Mouse (Mus musculus) C2C12 (cell line): Measurements from ENCODE around the gene Cpsf2. TPM values are rescaled to one million over a fixed set of nuclear protein-coding genes. Genes with fewer than 3 reads are reported as not detected.

Experiments used
- H3K27me3 ChIP-seq: one replicate; pipeline ENCODE4 v1.6.1; 2011; ENCODE audit not compliant: control insufficient read depth, insufficient read depth, insufficient read length
- H3K36me3 ChIP-seq: one replicate; pipeline ENCODE4 v1.6.1; 2011; ENCODE audit not compliant: control insufficient read depth, insufficient read depth
- H3K4me3 ChIP-seq: one replicate; pipeline ENCODE4 v1.5.1; 2011; ENCODE audit warnings: mild to moderate bottlenecking, control low read depth; ENCODE audit not compliant: poor library complexity, insufficient read depth, severe bottlenecking
- H3K79me2 ChIP-seq: one replicate; pipeline ENCODE4 v1.6.1; 2011; ENCODE audit not compliant: control insufficient read depth, insufficient read depth
- H3K79me3 ChIP-seq: one replicate; pipeline ENCODE4 v1.6.1; 2011; ENCODE audit warnings: low read depth, control low read depth
- H3ac ChIP-seq: one replicate; pipeline ENCODE3; 2011; ENCODE audit warnings: low read depth; ENCODE audit not compliant: control insufficient read depth, insufficient read length
- CEBPB ChIP-seq: IDR thresholded peaks from one replicate; pipeline ENCODE4 v1.6.1; 2011; ENCODE audit warnings: low read depth, mild to moderate bottlenecking, control low read depth, moderate library complexity
- CTCF ChIP-seq: IDR thresholded peaks from one replicate; pipeline ENCODE4 v1.5.1; 2011; ENCODE audit not compliant: control insufficient read depth, insufficient read depth, insufficient read length
- FOSL1 ChIP-seq: IDR thresholded peaks from one replicate; pipeline ENCODE4 v1.8.0; 2011; ENCODE audit warnings: mild to moderate bottlenecking, low read length; ENCODE audit not compliant: poor library complexity, insufficient read depth, severe bottlenecking
- MAX ChIP-seq: IDR thresholded peaks from one replicate; pipeline ENCODE4 v1.6.1; 2011; ENCODE audit warnings: mild to moderate bottlenecking, control low read depth
- MYOD1 ChIP-seq: IDR thresholded peaks from one replicate; pipeline ENCODE4 v1.6.1; 2011; ENCODE audit warnings: low read depth; ENCODE audit not compliant: control insufficient read depth, insufficient read length
- MYOG ChIP-seq: IDR thresholded peaks from one replicate; pipeline ENCODE4 v1.6.1; 2011; ENCODE audit not compliant: control insufficient read depth, insufficient read length; ENCODE audit errors: extremely low read depth
- USF1 ChIP-seq: IDR thresholded peaks from one replicate; pipeline ENCODE4 v1.6.1; 2011; ENCODE audit warnings: low read depth, mild to moderate bottlenecking, control low read depth, moderate library complexity
- polyA plus RNA-seq: library from polyadenylated mRNA; unstranded; fragments of >200 nt; fragmentation: generic; extraction: Trizol; gene quantifications from one replicate; pipeline ENCODE4 v1.2.1, GENCODE M21; 2012; ENCODE audit warnings: missing spikeins

Gene Cpsf2
- polyA plus RNA-seq, 1 experiment, result 14.3 TPM

GRCm38 (mm10) chr12:101971311-101971710 lies 4.5 kb upstream of the Cpsf2 start:
- Histone ChIP-seq H3K4me3 (no peak overlapping the region), H3ac (no peak overlapping the region), H3K79me2 (peaks cover 64% of the 10 kb centered on the region), H3K27me3 (no peaks in the 10 kb centered on the region), H3K79me3 (peaks cover 47% of the 10 kb centered on the region), H3K36me3 (peaks cover 38% of the 10 kb centered on the region)
- TF ChIP-seq CEBPB, result no peak
- no peak for TF ChIP-seq MAX
- no peak for TF ChIP-seq MYOG
- TF ChIP-seq USF1, result no peak
- no peak for TF ChIP-seq CTCF
- TF ChIP-seq FOSL1, result no peak
- TF ChIP-seq MYOD1, result no peak

- no peak overlapping the region for H3K4me3 ChIP-seq
- H3K79me3 ChIP-seq, result peaks cover 56% of the 10 kb centered on the region
- H3K79me2 ChIP-seq, result peaks cover 73% of the 10 kb centered on the region
- no peaks in the 10 kb centered on the region for H3K27me3 ChIP-seq
- no peak for TF ChIP-seq CEBPB
- no peak for TF ChIP-seq MYOD1
- TF ChIP-seq FOSL1, result no peak
- no peak for TF ChIP-seq USF1
- no peak for TF ChIP-seq MAX
- TF ChIP-seq MYOG, result no peak
- TF ChIP-seq CTCF, result no peak
- H3K36me3 ChIP-seq, result peaks cover 32% of the 10 kb centered on the region
- H3ac ChIP-seq, result no peak overlapping the region
Observed at GRCm38 (mm10) chr12:101972230-101972629, 3.6 kb upstream of the Cpsf2 start.

- TF ChIP-seq USF1 (no peak), MYOD1 (no peak), MAX (no peak), CEBPB (no peak), MYOG (no peak)
- peaks cover 97% of the 10 kb centered on the region for H3K79me2 ChIP-seq
- no peaks in the 10 kb centered on the region for H3K27me3 ChIP-seq
- peaks cover 20% of the 10 kb centered on the region for H3K36me3 ChIP-seq
- H3K4me3 ChIP-seq, result peak overlapping the region; percentile 85
- peaks cover 78% of the 10 kb centered on the region for H3K79me3 ChIP-seq
- H3ac ChIP-seq, result no peak overlapping the region
Observed at GRCm38 (mm10) chr12:101974571-101974970, 1.2 kb upstream of the Cpsf2 start.

GRCm38 (mm10) chr12:101975167-101975600 lies 604 bp upstream of the Cpsf2 start:
- Histone ChIP-seq H3K27me3 (no peaks in the 10 kb centered on the region), H3K79me3 (peaks cover 82% of the 10 kb centered on the region), H3K36me3 (peaks cover 23% of the 10 kb centered on the region), H3K79me2 (peaks cover 98% of the 10 kb centered on the region), H3ac (peak overlapping the region; percentile 97), H3K4me3 (peak overlapping the region; percentile 85)
- TF ChIP-seq USF1 (no peak), MAX (no peak), FOSL1 (no peak), MYOG (no peak), CEBPB (no peak)

GRCm38 (mm10) chr12:101976651-101977403 lies 1.0 kb downstream of the Cpsf2 start:
- Histone ChIP-seq H3K79me3 (peaks cover 75% of the 10 kb centered on the region), H3K4me3 (peak overlapping the region; percentile 85), H3K79me2 (peaks cover 97% of the 10 kb centered on the region), H3K36me3 (peaks cover 24% of the 10 kb centered on the region), H3K27me3 (no peaks in the 10 kb centered on the region), H3ac (peak overlapping the region; percentile 97)
- TF ChIP-seq CEBPB, result no peak

- TF ChIP-seq FOSL1 (no peak), CTCF (no peak), MYOD1 (no peak), CEBPB (no peak), USF1 (no peak), MAX (no peak), MYOG (no peak)
Observed at GRCm38 (mm10) chr12:101977404-101977915, 1.7 kb downstream of the Cpsf2 start.

More at GRCm38 (mm10) chr12:101977404-101977915, 1.7 kb downstream of the Cpsf2 start:
- H3K79me2 ChIP-seq, result peaks cover 92% of the 10 kb centered on the region
- H3ac ChIP-seq, result no peak overlapping the region
- H3K79me3 ChIP-seq, result peaks cover 70% of the 10 kb centered on the region
- H3K4me3 ChIP-seq, result peak overlapping the region; percentile 85
- H3K36me3 ChIP-seq, result peaks cover 23% of the 10 kb centered on the region
- no peaks in the 10 kb centered on the region for H3K27me3 ChIP-seq
